Mouse (Mus musculus) limb, embryonic 14.5 days (tissue): ENCODE measurements around the gene Ankrd13a. TPM values are rescaled to one million over a fixed set of nuclear protein-coding genes. Genes with fewer than 3 reads are reported as not detected.
A peak's percentile ranks its signal among the peaks of the same experiment; 100 is the strongest.

Source experiments
- ATAC-seq: fragments of 200-750 bp; cut with Nextera tagmentation; 2 replicates; pipeline ENCODE4 v1.8.0; 2017; ENCODE audit warnings: low read depth, moderate number of reproducible peaks, moderate TSS enrichment; ENCODE audit not compliant: low FRiP score
- DNase-seq: peaks from one replicate; pipeline ENCODE4 v3.0.0-alpha.2; 2015; ENCODE audit warnings: low spot score
- H3K27ac ChIP-seq: fragments of 300-500 bp; sonication (generic); replicated peaks from 2 replicates; pipeline ENCODE4 v1.5.1; 2014; ENCODE audit warnings: low read depth, mild to moderate bottlenecking, low read length, moderate library complexity, mixed read lengths
- H3K27me3 ChIP-seq: fragments of 300-500 bp; sonication (generic); 2 replicates; pipeline ENCODE4 v1.6.1; 2014; ENCODE audit warnings: low read length, mixed read lengths; ENCODE audit not compliant: control insufficient read depth, insufficient read depth
- H3K36me3 ChIP-seq: fragments of 300-500 bp; sonication (generic); 2 replicates; pipeline ENCODE4 v1.6.1; 2014; ENCODE audit warnings: mild to moderate bottlenecking, low read length, moderate library complexity, mixed read lengths; ENCODE audit not compliant: control insufficient read depth, insufficient read depth
- H3K4me1 ChIP-seq: fragments of 300-500 bp; sonication (generic); 2 replicates; pipeline ENCODE4 v1.6.1; 2014; ENCODE audit warnings: antibody characterized with exemption, low read length, mixed read lengths; ENCODE audit not compliant: control insufficient read depth, insufficient read depth
- H3K4me2 ChIP-seq: fragments of 300-500 bp; sonication (generic); replicated peaks from 2 replicates; pipeline ENCODE4 v1.6.1; 2014; ENCODE audit warnings: low read depth, mild to moderate bottlenecking, low read length, moderate library complexity; ENCODE audit not compliant: severe bottlenecking
- H3K4me3 ChIP-seq: fragments of 300-500 bp; sonication (generic); replicated peaks from 2 replicates; pipeline ENCODE4 v1.5.1; 2014; ENCODE audit warnings: low read length
- H3K9ac ChIP-seq: fragments of 300-500 bp; sonication (generic); 2 replicates; pipeline ENCODE4 v1.6.1; 2014; ENCODE audit warnings: mild to moderate bottlenecking, low read depth, low read length, moderate library complexity; ENCODE audit not compliant: severe bottlenecking
- H3K9me3 ChIP-seq: fragments of 300-500 bp; sonication (generic); 2 replicates; pipeline ENCODE4 v1.6.1; 2016; ENCODE audit warnings: low read length; ENCODE audit not compliant: control insufficient read depth
- POLR2A ChIP-seq: fragments of 200-500 bp; IDR thresholded peaks from 2 replicates; pipeline ENCODE4 v1.8.0; 2012; ENCODE audit warnings: inconsistent platforms, mild to moderate bottlenecking, moderate library complexity, borderline replicate concordance; ENCODE audit not compliant: insufficient read depth, insufficient read length; ENCODE audit errors: extremely low read depth
- WGBS: fragments of 180-500 bp; shearing (Covaris S2); extraction: QIAGEN DNeasy Blood & Tissue Kit; methylation state at CpG from one replicate; pipeline ENCODE4 v1.1.7; 2014; 5-methylcytosine and 5-hydroxymethylcytosine counted together
- polyA plus RNA-seq, 2 experiments: library from polyadenylated mRNA; depleted of rRNA in 1 of 2; stranded (reverse) in 1 of 2; unstranded in 1 of 2; fragments of >200 nt; fragmentation: Nextera tagmentation in 1 of 2; extraction: Ambion mirVana in 1 of 2; gene quantifications; 2 replicates each; pipeline versions ENCODE4 v1.2.1 to v1.2.3; 2012 to 2014

Gene Ankrd13a
- polyA plus RNA-seq, 2 experiments = 51.6 to 67.6 TPM

- peak; percentile 12; the same call in 1 of the 2 replicates for ATAC-seq
- WGBS = 87% methylated on average over 18 of the region's 18 CpGs
- H3K4me2 ChIP-seq = no peak overlapping the region
These were observed 9.4 kb upstream of the Ankrd13a start for GRCm38 (mm10) chr5:114764812-114765735.

GRCm38 (mm10) chr5:114766686-114767085, 7.8 kb upstream of the Ankrd13a start:
- 87% methylated on average over 8 of the region's 8 CpGs for WGBS
- H3K36me3 ChIP-seq = peaks cover 37% of the 10 kb centered on the region
- no peak for ATAC-seq

More at GRCm38 (mm10) chr5:114764812-114765735, 9.4 kb upstream of the Ankrd13a start:
- no peak overlapping the region for H3K27ac ChIP-seq
- TF ChIP-seq POLR2A = no peak
- no peak overlapping the region for H3K4me3 ChIP-seq
- H3K9me3 ChIP-seq = no peaks in the 10 kb centered on the region
- DNase-seq = no peak
- H3K4me1 ChIP-seq = no peaks in the 10 kb centered on the region
- H3K36me3 ChIP-seq = peaks cover 51% of the 10 kb centered on the region
- no peak overlapping the region for H3K9ac ChIP-seq
- no peaks in the 10 kb centered on the region for H3K27me3 ChIP-seq

GRCm38 (mm10) chr5:114767185-114767584, 7.3 kb upstream of the Ankrd13a start:
- 89% methylated on average over 7 of the region's 7 CpGs for WGBS
- TF ChIP-seq POLR2A = no peak
- H3K27ac ChIP-seq = no peak overlapping the region
- no peaks in the 10 kb centered on the region for H3K27me3 ChIP-seq
- 0 out of 2 replicates have a peak, but pooled peaks cover 2% of the 10 kb centered on the region for H3K4me1 ChIP-seq
- H3K9ac ChIP-seq = no peak overlapping the region
- ATAC-seq = no peak
- peaks cover 33% of the 10 kb centered on the region for H3K36me3 ChIP-seq
- no peak overlapping the region for H3K4me3 ChIP-seq
- no peak for DNase-seq
- no peaks in the 10 kb centered on the region for H3K9me3 ChIP-seq
- H3K4me2 ChIP-seq = no peak overlapping the region

More at GRCm38 (mm10) chr5:114766686-114767085, 7.8 kb upstream of the Ankrd13a start:
- Histone ChIP-seq H3K4me1 (no peaks in the 10 kb centered on the region), H3K27ac (no peak overlapping the region), H3K4me3 (no peak overlapping the region), H3K9me3 (no peaks in the 10 kb centered on the region), H3K9ac (no peak overlapping the region), H3K4me2 (no peak overlapping the region), H3K27me3 (no peaks in the 10 kb centered on the region)
- no peak for TF ChIP-seq POLR2A
- no peak for DNase-seq

GRCm38 (mm10) chr5:114769786-114770185, 4.7 kb upstream of the Ankrd13a start:
- Histone ChIP-seq H3K4me2 (no peak overlapping the region), H3K9me3 (no peaks in the 10 kb centered on the region), H3K4me3 (no peak overlapping the region), H3K27ac (no peak overlapping the region), H3K9ac (no peak overlapping the region), H3K27me3 (no peaks in the 10 kb centered on the region), H3K4me1 (0 out of 2 replicates have a peak, but pooled peaks cover 2% of the 10 kb centered on the region), H3K36me3 (peaks cover 12% of the 10 kb centered on the region; the same call in 1 of the 2 replicates)
- DNase-seq (no peak), ATAC-seq (no peak)
- 91% methylated on average over 8 of the region's 8 CpGs for WGBS
- TF ChIP-seq POLR2A = no peak

GRCm38 (mm10) chr5:114771796-114772195, 2.7 kb upstream of the Ankrd13a start:
- no peak for ATAC-seq
- H3K9ac ChIP-seq = peak overlapping the region; percentile 95; the same call in 1 of the 2 replicates
- H3K9me3 ChIP-seq = no peaks in the 10 kb centered on the region
- peak overlapping the region; percentile 98 for H3K4me3 ChIP-seq
- H3K4me1 ChIP-seq = peaks cover 6% of the 10 kb centered on the region; the same call in 1 of the 2 replicates
- H3K27ac ChIP-seq = no peak overlapping the region
- H3K4me2 ChIP-seq = peak overlapping the region; percentile 95
- no peak for TF ChIP-seq POLR2A
- no peak for DNase-seq
- no peaks in the 10 kb centered on the region for H3K27me3 ChIP-seq
- WGBS = 77% methylated on average over 8 of the region's 8 CpGs
- H3K36me3 ChIP-seq = no peaks in the 10 kb centered on the region
